Mouse (Mus musculus) erythroblast, embryonic 14.5 days (primary cell): ENCODE data around the gene Terb1. TPM values are rescaled to one million over a fixed set of nuclear protein-coding genes. Genes with fewer than 3 reads are reported as not detected.

Experiments used
- H3K27me3 ChIP-seq: 2 replicates; pipeline ENCODE4 v1.6.1; 2012; ENCODE audit warnings: inconsistent platforms; ENCODE audit not compliant: control insufficient read depth
- H3K36me3 ChIP-seq: 2 replicates; pipeline ENCODE4 v1.6.1; 2012; ENCODE audit warnings: mild to moderate bottlenecking, inconsistent platforms; ENCODE audit not compliant: control insufficient read depth
- H3K4me1 ChIP-seq: 2 replicates; pipeline ENCODE4 v1.6.1; 2012; ENCODE audit warnings: inconsistent platforms; ENCODE audit not compliant: control insufficient read depth
- H3K4me3 ChIP-seq: replicated peaks from 2 replicates; pipeline ENCODE3; 2012; ENCODE audit warnings: moderate library complexity, mild to moderate bottlenecking, inconsistent platforms
- H3K9me3 ChIP-seq: 2 replicates; pipeline ENCODE4 v1.6.1; 2012; ENCODE audit warnings: low read length, inconsistent platforms, mixed read lengths; ENCODE audit not compliant: control insufficient read depth
- GATA1 ChIP-seq: IDR thresholded peaks from 2 replicates; pipeline ENCODE4 v1.6.1; 2012; ENCODE audit warnings: low read length, inconsistent platforms, mixed read lengths
- TAL1 ChIP-seq: IDR thresholded peaks from 3 replicates; pipeline ENCODE4 v1.6.1; 2012; ENCODE audit warnings: low read length, inconsistent platforms, mixed read lengths
- polyA plus RNA-seq: library from polyadenylated mRNA; stranded (reverse); fragments of >175 nt; gene quantifications from 2 replicates; pipeline ENCODE4 v1.2.3, GENCODE M21; 2012

The Terb1 gene
- polyA plus RNA-seq, 1 experiment = not detected

DNA sequence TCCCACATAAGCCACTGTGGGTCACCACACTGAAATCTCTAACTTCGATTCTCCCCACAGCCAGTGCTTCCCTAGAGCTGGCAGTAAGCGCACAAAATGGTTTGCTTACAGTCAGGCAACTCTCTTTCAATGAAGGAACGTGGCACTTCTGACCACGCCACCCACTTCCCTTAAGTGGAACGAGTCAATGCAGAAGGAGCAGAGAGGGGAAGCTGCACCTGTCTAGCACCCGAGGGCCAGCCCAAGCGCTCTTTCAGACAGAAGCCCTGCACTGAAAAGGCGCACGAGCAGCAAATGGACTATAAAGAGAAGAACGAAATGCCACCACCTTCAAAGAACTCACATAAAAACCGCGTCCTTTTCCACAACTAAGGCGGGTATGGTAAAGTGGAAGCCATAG is 82.0 kb downstream of the Terb1 start:
- TF ChIP-seq GATA1 (no peak), TAL1 (no peak)
- Histone ChIP-seq H3K27me3 (no peaks in the 10 kb centered on the region), H3K36me3 (peaks cover 96% of the 10 kb centered on the region), H3K4me3 (no peak overlapping the region), H3K4me1 (no peaks in the 10 kb centered on the region), H3K9me3 (peaks cover 3% of the 10 kb centered on the region; the same call in 1 of the 2 replicates)

- Histone ChIP-seq H3K4me3 (no peak overlapping the region), H3K9me3 (no peaks in the 10 kb centered on the region), H3K27me3 (no peaks in the 10 kb centered on the region), H3K4me1 (no peaks in the 10 kb centered on the region), H3K36me3 (peaks cover 94% of the 10 kb centered on the region)
- no peak for TF ChIP-seq GATA1
- no peak for TF ChIP-seq TAL1
Measured at GRCm38 (mm10) chr8:104422313-104422712, 87.4 kb downstream of the Terb1 start.

DNA sequence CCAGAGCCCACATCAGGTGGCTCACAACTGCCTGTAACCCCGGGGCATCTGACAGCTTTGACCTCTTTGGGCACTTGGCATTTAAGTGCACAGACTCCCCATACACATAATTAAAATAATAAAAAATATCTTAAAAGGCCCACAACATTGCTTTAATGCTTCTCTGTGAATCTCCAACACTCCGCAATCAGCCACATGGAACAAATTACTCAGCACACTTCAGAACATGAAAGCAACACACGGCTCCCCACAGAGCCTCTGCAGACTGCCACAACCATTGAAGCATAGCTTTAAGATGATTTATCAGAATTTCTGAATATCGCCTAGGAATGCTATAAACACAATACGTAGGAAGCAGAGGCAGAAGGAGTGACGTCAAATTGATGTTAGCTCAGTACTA is 93.7 kb downstream of the Terb1 start:
- Histone ChIP-seq H3K36me3 (peaks cover 37% of the 10 kb centered on the region), H3K9me3 (no peaks in the 10 kb centered on the region), H3K4me3 (no peak overlapping the region), H3K27me3 (no peaks in the 10 kb centered on the region), H3K4me1 (no peaks in the 10 kb centered on the region)
- TF ChIP-seq TAL1 = no peak

DNA sequence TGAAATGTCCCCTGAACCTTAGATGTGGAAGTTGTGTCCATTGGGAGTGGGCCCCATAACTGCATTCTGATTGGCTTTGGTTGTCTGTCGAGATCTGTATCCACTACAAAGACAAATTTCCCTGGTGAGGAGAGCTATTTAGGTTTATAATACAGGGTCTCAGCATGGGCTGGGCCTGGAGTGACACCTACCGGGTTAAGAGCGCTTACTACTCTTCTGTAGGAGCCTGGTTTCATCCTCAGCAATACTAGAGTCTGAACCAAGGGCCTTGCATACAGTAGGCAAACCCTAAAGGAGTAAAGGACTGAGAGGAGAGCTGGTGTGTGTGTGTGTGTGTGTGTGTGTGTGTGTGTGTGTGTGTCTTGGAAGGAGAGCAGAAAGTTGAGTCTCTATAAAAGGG is 95.5 kb downstream of the Terb1 start:
- Histone ChIP-seq H3K27me3 (no peaks in the 10 kb centered on the region), H3K4me3 (no peak overlapping the region), H3K4me1 (no peaks in the 10 kb centered on the region), H3K9me3 (no peaks in the 10 kb centered on the region), H3K36me3 (peaks cover 18% of the 10 kb centered on the region)
- TF ChIP-seq TAL1 = no peak
- TF ChIP-seq GATA1 = no peak

DNA sequence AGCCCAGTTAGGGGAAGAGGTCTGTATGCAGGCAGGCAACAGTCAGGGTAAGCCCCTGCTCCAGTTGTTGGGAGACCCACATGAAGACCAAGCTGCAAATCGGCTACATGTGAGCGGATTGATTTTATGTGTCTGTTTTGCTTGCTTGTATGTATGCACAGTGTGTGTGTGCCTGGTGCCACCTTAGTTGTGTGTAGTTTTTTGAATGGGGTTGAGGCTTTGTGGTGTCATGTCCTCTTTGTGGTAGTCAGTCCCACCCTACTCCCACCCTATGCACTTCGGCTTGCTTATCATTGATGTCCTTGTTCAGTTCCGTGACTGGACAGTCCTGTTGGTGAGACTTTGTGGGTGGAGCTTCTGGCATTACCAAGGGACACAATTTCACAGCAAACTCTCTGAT is 95.9 kb downstream of the Terb1 start:
- Histone ChIP-seq H3K27me3 (no peaks in the 10 kb centered on the region), H3K36me3 (peaks cover 14% of the 10 kb centered on the region), H3K9me3 (no peaks in the 10 kb centered on the region), H3K4me3 (no peak overlapping the region), H3K4me1 (no peaks in the 10 kb centered on the region)
- TF ChIP-seq GATA1 (no peak), TAL1 (no peak)

DNA sequence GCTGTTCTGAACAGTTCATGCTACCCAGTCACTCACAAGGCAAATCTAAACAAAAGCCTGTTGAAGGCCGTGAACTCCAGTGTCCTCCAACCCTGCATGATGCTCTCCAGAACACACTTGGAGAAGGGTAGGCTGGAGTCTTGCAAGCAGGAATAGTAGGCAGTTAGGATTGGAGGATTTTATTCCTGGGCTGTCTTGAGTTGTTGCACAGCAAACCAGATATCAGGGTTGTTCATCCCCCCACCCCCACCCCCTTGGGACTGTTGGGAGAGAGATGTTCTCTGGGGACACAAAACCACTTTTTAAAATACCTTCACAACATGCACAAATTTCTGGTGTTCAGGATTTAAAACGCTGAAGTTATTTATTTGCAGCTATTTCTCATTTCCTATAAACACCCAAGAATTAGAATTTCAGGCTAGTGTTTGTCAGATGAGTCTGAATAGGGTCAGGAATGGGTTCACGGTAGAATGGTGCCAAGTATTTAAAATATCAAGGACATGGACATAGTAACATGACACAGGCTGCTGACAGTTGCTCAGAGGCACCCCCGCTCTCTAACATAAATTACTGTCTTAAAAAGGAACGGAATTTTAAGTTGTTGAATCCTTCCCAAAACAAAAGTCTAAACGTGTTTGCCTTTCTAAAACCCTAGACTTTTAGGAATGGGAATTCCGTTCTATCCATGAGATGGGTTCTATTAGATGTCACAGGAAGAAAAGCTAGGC is 96.7 kb downstream of the Terb1 start:
- Histone ChIP-seq H3K4me1 (no peaks in the 10 kb centered on the region), H3K27me3 (no peaks in the 10 kb centered on the region), H3K9me3 (no peaks in the 10 kb centered on the region), H3K36me3 (peaks cover 9% of the 10 kb centered on the region), H3K4me3 (no peak overlapping the region)
- no peak for TF ChIP-seq GATA1
- TF ChIP-seq TAL1 = no peak

DNA sequence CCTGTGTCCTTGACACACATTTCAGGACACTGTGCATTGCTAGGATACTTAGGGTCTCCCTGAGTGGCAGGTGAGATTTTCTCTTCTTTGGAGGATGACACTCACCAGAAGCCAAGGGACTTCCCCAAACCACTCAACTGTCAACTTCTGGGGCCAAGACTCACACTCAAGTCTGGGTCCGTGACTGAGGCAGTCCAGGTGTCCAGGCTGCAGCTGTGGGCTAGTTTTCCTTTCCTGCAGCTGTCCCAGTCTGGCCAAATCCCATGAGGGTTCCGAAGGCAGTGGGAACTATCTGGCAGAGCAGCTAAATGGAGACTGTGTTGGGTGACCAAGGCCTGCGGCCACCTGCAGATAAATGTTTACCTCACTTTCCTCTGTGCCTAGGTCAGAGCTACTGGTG is 97.7 kb downstream of the Terb1 start:
- no peaks in the 10 kb centered on the region for H3K4me1 ChIP-seq

DNA sequence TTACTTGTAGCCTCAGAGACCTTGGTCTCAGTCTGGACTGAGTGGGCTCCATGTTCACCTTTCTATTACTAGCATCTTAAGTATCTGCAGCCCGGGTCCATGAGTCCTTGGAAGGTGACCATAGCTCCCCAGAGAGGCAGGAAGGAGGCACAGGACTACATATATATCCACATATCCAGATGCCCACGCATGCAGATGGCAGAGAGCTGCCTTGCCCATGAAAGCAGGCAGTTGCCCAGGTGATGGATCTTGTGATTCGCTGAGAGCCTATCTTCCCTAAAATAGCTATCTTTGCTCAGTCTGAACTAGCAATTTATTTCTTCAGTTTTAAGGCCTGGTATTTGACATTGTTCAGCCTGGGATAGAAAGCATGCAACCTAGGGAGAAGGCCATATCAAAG is 98.2 kb downstream of the Terb1 start:
- no peaks in the 10 kb centered on the region for H3K36me3 ChIP-seq
- H3K4me1 ChIP-seq = no peaks in the 10 kb centered on the region
- H3K27me3 ChIP-seq = no peaks in the 10 kb centered on the region
- no peaks in the 10 kb centered on the region for H3K9me3 ChIP-seq
- TF ChIP-seq TAL1 (no peak), GATA1 (no peak)
- no peak overlapping the region for H3K4me3 ChIP-seq

More for the DNA sequence above, 97.7 kb downstream of the Terb1 start:
- no peaks in the 10 kb centered on the region for H3K27me3 ChIP-seq
- H3K4me3 ChIP-seq = no peak overlapping the region
- TF ChIP-seq TAL1 (no peak), GATA1 (no peak)
- no peaks in the 10 kb centered on the region for H3K36me3 ChIP-seq
- H3K9me3 ChIP-seq = no peaks in the 10 kb centered on the region

GRCm38 (mm10) chr8:104410628-104411273 is 99.0 kb downstream of the Terb1 start:
- TF ChIP-seq GATA1 = no peak
- TF ChIP-seq TAL1 = no peak
- Histone ChIP-seq H3K27me3 (no peaks in the 10 kb centered on the region), H3K9me3 (no peaks in the 10 kb centered on the region), H3K36me3 (no peaks in the 10 kb centered on the region), H3K4me3 (no peak overlapping the region), H3K4me1 (no peaks in the 10 kb centered on the region)
